Mouse (Mus musculus) lung, postnatal 36 days (tissue): Measurements from ENCODE around the gene Homer1.

Source experiments
- DNase-seq: peaks from one replicate; pipeline ENCODE4 v3.0.0; 2022; ENCODE audit warnings: mixed read lengths

Gene Homer1

DNA sequence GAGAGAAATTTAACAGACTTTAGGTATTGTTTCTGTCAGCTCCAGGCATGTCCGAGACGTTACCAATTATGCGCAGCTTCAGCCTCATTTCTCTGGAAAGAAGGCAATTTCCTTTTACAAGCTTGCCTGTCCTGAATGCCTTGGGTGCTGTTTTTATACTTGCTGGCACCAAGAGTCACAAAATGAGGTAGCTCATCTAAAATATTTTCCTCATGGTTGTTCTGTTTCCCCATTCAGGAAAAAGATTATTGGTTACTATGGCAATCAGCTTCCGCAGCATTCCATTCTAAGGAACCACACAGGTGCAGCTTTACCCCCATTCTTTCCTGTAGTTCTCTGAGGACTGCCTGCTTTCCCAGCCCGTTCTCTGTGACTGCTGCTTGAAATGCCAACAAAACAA is at the start of gene Homer1:
TSS of gene Homer1 (plus strand) at position 320 of the 400 bp plus-strand sequence.
- no peak for DNase-seq

DNA sequence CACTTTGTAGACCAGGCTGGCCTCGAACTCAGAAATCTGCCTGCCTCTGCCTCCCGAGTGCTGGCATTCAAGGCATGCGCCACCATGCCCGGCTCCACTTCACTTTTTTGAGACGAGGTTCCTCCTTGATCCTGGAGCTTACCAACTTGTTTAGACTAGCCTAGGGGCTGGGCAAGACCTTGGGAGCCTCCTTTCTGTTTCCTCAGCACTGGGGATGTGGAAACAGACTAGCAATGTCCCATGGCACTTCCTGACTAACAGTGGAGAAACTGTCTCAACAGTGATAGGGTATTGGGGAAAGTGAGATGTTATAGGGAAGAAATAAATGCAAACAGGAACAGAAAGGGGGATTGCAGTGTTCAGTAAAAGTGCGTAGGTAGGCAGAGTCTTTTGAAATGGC is 47.7 kb upstream of the Homer1 start:
- peak; percentile 10 for DNase-seq

DNA sequence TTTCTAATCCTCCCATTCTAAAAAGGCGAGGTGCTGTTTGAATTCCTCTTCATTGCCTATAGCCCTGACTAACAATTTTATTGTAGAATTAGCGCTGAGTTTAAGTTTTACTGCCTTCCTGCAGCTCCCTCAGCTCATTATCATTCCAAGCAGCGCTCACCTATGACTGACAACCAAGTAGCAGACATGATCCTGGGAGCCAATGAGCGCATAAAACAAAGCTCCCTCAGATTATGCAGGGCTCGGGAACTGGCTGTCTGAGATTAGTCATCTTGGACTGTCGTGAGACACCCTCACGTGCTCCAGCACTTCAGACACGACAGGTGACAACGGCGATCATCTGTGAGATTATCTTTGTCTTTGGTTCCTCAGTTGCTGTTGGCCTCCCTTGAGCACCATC is 47.3 kb upstream of the Homer1 start:
- no peak for DNase-seq

DNA sequence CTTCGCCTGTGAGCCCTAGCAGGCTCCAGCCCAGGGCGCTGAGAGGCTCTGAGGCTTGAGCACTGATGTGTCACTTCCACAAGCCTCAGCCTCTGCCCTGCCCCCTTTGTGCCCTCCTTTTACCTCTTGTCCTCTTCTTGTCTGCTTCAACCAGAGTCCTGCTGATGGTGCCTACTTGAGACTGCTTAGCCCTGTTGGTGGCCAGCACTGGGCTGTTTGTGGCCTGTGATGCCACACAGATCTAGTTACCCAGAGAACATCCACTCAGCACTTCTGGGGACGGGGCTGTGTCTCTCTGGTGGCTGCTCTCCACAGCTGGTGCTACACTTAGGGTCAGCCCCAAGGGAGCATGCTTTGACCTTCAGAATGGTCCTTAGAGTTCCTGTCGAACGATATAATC is 46.5 kb upstream of the Homer1 start:
- no peak for DNase-seq

DNA sequence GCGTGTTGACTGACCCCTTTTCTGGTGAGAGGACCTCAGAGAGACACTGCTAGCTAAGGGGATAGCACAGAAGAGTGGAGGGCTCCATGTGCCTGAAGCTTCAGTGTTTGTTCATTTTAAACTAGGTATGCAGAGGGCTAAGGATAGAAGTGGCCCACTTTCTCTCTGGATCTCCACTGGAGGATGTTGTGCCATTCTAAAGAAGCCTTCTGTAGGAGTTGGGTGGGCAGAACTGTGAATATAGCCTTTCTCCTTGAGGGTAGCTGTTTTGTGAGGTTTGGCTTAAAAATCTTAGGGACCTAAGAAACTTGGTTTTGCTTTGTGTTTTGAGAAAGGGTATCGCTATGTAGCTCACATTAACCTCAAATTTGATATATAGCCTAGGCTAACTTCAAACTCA is 32.3 kb upstream of the Homer1 start:
- DNase-seq, result no peak

DNA sequence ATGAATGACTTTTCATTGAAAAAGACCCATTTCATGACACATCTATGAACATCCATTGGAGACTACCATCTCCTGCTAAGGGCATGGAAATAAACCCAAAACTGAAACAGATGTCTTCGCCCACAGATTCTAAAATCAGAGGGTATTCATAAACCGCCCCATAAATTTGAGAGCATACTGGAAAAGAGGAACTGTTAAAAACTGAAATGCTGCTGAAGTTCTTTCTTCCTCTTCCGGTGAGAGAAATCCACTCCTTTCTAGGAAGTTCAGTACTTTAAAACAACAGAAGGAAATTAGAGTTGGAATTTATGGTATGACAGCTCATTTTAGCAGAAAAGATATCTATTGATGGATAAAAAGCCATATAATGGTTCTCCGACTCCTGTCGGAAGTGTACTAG is 1.1 kb downstream of the Homer1 start:
- no peak for DNase-seq

DNA sequence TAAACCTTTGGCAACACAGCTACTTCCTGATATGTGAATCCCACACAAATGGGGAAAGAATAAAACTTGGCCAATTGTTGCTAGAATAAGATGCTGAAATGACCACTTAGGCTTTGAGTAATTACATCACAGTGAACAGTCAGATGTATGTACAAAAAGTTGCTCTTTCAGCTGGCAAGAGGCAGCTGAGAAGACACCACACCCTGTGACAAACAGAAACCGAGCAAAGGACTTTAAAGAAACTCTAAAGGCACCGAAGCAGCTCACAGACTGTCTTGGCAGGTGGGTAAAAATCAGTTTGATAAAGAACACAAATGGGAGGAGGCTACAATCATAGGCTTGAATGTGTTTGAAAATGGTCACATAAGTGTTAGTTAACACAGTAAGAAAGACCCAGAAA is 1.6 kb downstream of the Homer1 start:
- DNase-seq, result peak; percentile 6

DNA sequence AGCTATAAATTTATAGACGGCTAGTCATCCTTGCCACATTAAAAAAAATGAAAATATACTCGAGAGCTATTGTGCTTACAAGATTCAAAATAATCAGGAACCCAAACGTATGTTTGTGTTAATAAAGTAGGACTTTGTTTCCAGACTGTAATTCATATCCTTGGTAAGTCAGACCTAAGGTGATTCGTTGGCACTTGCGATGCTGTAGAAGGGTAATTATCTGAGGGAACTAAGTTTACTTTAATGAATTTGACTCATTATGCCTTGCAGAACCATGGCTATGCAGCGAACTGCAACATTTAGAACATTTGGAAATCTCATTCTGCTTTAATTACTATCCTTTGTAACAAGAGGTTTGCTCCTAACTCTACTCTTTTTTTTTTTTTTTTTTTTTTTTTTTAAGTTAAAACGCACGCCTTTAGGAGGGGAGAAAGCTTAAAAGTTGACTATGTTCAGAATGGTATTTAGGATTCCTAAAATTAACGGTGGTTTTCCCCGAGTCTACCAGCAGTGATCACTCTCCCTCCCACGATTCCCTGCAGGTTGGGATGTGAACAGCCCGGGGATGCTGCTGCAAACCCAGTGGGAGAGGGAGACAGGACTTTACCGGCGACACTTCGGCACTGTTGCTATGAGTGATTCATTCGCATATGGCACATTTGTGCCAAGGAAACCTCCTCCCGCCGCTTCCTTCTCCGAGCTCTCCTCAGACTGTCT is 3.6 kb downstream of the Homer1 start:
- DNase-seq, result no peak

DNA sequence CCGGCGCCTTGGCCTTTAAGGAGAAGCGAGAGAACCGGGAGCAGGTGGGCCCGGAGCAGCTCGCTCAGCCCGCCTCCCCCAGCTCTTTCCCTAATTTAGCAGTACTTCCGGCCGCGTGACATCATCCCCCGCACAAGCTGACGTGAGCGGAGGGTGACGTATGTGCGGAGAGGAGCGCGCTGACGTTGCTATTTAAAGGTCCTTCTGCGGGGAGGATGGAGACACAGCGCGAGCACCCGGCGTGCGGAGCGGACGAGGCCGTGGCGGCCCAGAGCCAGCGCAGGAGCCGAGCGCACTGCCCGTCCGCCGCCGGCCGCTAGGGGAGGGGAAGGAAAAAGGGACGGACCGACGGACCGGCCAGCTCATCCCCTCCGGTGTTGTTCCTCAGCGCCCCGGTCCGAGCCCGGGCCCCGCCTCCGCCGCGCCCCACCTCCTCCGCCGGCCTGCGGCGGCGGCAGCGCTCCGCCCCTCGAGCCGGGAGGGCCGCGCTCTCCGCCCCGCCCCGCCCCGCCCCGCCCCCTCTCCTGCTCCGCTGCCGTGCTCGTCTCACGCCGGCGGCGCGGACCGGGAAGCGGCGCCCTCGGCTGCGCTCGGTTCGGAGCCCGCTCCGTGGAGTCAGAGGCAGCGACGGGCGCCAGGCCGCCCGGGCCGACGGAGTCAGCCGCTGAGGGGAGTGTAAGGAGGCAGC is 4.3 kb downstream of the Homer1 start:
- DNase-seq, result peak; percentile 98

DNA sequence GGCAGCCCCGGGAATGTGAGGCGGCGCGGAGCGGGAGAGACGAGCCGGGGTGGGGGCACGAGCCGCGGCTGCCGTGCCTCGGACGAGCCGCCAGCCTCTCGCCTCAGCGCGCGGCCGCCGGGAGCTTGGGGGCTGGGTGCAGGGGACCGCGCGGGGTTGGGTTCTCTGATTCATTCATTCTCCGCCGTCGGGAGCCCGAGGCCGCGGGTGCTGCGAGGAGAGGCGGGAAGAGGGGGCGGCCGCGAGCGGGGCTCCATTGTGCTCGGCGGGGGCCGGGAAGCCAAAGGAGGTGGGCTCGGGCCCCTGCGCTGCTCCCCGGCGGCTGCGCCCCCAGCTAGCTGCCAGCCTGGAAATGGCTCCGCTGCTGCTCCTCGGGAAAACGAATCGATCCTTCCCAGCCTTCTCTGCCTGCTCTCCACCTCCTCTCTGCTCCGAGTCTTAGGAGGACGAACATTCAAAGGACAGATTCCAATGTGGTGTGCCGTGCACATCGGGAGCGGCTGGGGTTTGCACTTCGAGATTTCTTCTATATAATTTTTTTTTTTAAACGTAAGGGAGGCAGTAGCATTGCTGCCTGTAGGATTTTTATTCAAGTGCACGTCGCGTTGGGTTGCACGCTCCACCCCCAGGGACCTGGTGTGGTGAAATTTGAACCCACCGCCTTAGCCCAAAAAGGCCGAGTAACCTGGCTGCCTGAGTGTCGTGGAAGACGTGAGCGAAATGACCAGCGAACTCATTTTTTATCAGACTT is 5.0 kb downstream of the Homer1 start:
- peak; percentile 26 for DNase-seq

DNA sequence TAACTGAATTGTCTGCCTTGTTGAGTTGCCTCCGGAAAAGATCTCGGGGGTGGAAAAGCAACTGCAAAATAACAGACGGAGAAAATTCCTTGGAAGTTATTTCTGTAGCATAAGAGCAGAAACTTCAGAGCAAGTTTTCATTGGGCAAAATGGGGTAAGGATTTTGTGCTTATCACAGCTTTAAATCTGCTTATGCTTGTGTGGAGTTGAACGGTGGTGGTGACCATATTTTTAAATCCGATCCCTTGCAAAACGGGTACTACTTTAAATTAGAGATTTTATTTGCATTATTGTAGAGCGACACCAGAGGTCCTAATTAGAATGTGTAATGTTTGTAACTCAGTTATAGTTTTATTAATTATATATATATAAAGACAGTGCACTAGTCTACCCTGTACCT is 5.7 kb downstream of the Homer1 start:
- no peak for DNase-seq

DNA sequence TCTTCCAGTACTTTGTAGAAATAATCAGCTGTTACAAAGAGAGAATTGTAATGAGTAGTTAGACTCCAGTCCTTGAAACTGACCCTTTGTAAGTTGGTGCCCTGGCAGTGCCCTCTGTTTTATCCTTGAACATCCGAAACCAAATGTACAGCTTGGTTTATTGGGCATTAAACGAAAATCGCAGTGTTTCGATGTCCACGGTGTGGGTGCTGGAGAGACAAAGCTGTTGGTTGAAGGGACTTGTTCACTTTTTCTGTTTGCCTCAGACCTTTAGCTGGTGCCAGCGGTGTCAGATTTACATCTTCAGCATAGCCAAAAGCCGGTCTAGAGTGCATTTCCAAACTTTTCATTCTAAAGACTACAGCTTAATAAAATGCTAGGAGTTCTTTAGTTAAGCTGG is 6.2 kb downstream of the Homer1 start:
- DNase-seq, result no peak

DNA sequence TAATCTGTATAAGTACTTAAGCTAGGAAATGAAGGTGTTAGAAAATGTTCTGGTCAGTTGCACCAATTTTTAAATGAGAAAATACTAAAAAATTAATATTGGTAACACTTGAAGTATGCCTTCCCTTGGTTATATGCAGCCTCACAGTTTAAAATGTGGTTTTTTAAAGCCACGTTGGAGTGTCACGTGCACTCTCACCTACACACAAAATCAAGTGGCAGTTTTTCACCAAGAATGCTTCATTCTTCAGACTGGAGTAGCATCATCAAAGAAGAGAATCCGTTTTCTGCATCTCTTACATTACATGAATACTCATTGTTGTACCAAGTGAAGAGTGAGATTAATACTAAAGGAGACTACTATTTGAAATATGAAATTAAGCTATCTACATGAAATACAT is 7.1 kb downstream of the Homer1 start:
- no peak for DNase-seq

DNA sequence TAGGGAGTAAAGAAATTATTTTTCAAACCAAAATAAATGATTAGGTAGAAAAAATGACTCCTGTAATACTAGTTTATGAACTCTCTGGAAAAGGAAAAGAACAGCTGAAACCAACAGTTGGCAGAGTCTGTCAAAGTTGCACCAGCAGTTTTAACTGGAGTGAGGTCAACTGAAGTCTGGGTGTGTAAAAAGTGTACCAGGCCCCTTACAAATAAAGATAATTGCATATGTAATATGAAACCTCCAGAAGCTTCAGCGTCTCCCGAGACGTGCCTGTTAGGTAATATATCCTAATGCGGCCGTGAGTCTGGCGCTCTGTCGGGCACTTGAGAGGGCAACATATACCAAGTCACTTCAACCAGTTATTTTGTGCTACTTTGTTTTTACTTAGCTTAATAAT is 8.3 kb downstream of the Homer1 start:
- DNase-seq, result no peak

DNA sequence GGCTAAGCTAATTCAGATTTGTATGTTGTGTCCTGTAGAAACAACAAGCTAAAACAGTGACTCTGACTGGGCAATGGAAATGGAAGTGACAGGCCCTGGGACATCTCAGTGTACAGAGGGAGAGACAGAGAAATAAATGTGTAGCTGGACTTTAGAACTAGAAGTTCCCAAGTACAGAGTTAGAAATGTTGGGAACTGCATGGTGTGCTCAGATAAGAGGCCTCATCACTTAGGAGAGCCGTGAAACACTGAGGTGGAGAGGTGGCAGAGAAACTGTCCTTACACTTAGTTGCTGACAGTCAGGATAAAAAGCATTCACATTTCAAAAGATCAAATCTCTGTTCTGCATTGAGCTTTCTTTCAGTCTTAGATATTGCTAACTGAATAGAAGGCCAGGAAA is 9.9 kb downstream of the Homer1 start:
- DNase-seq, result no peak

DNA sequence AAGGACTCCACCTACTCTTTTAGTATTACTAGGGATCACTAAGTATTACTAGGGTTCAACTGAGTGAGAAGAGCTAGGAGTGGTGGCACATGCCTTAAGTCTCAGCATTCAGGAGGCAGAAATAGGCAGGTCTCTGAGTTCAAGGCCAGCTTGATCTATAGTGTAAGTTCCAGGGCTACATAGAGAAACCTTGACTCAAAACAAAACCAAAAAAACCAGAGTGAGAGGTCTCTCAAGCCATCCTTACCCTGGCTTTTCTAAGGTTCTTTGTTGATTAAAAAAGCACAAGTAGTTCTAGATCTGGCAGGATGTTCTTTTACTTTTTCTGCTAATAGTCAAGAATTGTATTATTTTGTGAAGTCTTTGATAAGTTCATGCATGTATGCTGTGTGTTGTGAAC is 13.1 kb downstream of the Homer1 start:
- no peak for DNase-seq

DNA sequence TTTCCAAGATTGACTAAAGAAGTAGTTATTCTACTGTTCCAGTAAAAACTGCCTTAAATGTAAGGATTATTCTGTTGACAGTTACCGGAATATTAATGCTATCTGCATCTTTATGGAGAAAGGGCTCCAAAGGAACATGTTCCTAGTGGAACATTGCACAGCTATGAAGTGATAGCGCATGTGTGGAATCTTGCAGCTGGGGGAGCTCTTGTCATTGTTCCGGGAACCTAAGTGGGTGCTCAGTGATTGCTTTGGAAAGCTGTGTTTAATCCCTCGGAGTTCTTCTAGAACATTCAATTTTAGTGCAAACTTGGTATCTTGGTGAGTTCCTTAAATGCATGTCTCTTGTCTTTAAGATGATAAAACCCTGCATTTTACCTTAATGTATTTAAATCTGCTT is 14.9 kb downstream of the Homer1 start:
- peak; percentile 14 for DNase-seq

DNA sequence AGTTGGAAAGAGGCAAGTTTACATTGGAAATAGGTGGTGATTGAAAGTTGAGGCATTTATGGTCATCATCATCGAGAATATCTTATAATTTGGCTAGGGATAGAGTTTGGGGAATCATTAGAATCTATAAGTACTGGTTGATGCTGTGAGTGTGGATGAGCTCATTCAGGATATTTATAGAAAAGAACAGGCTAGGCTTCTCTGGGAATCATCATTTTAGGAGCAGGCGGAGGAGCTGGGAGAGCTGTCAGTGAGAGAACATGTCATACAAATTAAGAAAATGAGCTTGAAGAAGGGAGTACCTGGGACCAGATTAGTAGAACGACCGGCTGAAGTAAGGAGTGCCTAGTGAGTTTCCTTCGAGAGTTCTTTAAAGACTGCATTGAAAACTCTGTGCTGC is 20.7 kb downstream of the Homer1 start:
- no peak for DNase-seq

DNA sequence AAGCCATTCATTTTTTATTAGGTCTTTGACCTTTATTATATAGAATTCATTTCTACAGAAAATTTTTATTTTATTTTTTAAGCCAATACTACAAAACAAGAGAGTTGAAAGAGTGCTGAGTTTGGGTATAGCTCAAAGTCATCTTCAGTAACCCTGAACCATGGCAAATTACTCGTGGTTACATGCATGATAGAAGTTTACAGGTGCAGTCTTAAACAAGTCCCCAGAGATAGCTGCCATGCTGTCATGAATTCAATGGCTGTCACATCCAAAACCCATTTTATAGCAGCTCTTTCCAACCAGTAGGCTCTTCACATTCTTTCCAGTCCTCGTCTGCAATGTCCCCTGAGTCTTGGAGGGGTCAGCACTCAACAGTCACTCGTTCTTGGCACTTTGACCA is 26.9 kb downstream of the Homer1 start:
- no peak for DNase-seq

DNA sequence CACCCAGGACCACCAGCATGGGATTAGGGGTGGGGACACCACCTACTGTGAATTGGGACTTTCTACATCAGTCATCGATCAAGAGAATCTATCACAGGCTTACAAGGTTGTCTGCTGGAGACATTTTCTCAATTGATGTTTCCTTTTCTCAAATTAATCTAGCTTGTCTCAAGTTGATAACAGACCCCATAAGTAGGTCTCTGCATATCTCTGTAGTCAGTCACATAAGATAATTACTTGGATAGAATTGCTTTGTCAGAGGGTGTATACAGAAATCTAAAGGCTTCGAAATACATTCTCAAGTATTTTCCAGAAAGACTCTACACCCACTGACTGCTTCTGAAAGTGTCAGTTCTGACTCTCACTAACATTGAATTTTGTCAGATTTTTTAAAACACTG is 32.3 kb downstream of the Homer1 start:
- DNase-seq, result no peak

DNA sequence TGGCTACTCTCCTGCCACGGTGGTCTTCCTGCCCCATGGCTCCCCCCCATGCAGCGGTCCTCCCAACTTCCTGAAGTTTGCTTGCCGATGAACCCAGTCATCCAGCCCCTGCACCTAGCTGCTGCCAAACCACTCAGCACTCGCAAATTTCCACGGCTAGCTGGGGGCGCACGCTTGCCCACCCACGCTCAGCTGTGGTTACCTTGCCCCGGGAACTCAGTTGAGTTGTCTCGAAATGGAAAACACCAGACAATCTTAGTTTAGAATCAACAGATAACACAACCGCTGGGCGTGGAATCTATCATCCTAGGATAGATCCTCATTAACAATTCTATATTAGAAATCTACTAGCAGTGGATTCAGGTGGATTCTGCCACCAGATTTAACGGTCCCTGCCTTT is 33.1 kb downstream of the Homer1 start:
- DNase-seq, result no peak

DNA sequence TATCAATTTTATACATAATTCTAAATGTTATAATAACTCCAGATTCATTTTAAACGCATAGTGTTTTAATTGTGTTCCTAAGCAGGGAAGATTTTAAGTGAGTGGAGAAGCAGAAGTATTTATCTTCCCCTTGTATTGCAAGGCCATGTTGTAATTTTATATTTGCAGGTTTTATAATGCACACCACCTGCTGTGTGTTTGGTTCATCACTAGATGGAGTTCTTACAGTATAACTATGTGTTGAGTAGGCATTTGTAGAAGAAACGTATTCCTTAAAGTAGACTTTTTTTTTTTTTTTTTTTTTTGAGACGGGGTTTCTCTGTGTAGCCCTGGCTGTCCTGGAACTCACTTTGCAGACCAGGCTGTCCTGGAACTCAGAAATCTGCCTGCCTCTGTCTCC is 35.9 kb downstream of the Homer1 start:
- DNase-seq, result no peak

DNA sequence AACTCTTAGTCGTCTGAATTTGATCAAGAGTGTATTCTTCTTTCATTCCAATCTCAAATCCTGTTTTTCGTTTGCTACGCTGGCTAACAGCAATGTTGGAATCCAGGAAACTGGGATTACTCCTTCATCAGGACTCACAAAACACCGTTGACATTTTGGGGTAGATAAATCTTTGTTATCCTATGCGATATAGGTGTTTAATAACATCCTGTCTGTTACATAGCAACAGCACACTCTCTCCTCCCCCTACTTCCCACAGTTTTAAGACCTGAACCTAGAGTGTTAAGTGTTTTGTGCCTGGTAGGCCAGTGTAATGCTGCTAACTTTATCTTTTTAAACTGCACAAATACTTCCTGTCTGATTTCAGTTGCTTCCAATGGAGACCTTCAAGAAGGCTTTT is 39.0 kb downstream of the Homer1 start:
- no peak for DNase-seq
